Mouse (Mus musculus) liver, adult 2 months (tissue): ENCODE results near the gene Hsd3b7.

Experiments
- CTCF ChIP-seq: fragments of 200-500 bp; IDR thresholded peaks from 2 replicates; pipeline ENCODE4 v1.5.1; 2011; ENCODE audit warnings: low read depth, low read length, control low read depth
- POLR2A ChIP-seq: fragments of 200-500 bp; IDR thresholded peaks from 2 replicates; pipeline ENCODE4 v1.6.1; 2011; ENCODE audit warnings: low read length, control low read depth; ENCODE audit not compliant: insufficient read depth; ENCODE audit errors: extremely low read depth

DNA sequence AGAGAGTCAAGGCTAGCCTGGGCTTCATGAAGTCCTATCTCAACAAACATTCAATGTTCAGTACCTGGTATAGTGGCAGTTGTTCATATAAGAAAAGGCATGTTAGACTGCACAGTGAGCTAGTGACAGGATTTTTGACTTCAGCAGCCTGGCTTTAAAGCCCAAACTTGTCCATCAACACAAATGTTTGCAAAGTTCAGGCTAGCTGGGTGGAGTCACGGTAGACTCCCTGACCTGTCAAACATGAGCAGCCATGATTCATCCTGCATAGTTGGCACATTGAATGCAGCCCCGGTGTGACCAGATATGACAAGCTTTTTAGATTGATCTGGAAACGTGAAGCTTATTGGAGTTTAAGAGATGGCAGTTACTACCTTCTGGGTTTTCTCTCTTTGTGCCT, 28.3 kb upstream of the Hsd3b7 start:
- TF ChIP-seq CTCF: no peak
- no peak for TF ChIP-seq POLR2A
